Mouse (Mus musculus): ENCODE measurements around the gene Inpp5k.

The Inpp5k gene

DNA sequence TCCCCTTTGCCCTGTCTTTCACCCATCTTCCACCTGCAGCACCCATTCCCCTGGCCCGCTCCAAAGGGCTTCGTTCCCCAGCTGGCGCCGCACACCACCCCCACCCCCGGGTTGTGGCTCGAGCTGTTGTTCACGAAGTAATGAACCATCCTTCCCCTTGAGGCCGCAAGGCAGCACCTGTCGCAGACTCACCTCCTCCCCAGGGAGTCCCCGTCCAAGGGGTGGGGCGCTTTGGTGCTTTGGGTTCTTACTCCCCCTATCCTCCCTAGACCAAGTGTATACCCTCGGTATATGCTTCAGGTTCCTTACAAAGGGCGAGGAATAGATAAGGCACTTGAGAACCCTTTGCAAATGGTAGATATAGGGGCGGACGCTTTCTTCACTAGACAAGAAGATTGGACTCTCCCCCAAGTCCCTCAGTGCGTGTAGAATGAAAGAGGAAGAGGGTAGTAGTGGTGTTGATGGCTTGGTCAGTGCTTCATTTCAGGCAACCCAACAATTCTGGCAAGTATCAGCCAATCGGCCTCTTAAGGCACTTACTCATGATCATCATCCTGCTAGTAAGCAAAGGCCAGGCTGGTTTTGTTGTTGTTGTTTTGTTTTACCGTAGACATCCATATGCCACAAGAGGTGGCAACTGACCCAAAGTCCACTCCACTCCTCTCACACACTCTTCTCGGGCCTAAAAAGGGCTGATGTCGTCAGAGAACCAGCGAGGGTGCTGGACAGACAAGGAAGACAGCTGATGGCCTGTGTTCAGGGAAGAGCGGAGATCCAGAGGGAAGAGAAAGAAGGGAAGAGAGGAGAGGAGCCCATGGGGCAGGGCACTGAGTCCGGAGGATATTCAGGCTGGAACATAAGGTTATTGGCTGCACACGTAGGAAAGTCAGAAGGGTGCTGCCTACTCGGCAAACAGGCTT, 23.9 kb downstream of the Inpp5k start:
- DNase-seq (ENCODE audit: low spot score): no peak

DNA sequence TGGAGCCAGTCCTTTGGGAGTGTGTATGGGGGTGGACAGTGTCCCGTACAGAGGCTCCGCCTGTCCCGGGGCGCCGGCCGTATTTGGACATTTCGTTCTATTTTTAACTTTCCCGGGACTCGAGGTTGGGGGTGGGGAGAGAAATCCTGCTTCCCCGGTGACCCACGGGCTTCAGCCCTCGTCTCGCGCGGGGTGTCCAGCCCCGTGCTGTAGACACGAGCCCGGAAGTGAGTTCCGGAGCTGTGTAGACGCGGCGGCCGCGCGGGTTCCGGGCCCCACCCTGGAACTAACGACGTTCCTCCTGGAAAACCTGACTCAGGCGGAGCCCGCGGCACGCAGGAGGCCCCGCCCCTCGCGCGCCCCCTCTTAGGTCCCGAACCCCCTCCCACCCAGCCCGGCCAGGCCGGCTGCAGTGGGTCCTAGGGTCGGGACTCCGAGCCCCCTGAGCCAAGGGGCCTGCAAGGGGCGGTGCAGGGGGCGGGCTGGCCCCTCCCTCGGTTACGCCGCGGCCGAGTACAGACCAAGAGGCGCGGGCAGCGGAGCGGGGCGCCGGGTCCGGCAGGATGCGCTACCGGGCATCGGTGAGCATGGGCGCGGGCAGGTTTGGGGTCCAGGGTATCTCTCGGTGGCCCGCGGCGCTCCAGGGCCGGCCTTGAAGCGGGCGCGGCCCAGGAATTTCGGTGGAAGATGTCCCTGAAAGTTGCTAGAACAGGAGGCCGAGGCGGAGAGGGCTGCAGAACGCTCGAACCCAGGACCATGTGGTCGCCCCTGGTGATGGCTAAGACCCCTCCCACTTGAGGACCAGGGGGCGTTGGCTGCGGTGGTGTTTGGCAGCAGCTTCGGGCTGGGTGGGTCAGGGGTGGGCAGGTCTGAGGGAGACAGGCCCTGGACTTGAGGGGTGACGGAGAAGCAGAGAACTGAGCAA, 25.1 kb downstream of the Inpp5k start:
- peak; percentile 82 for DNase-seq (ENCODE audit: low spot score)

DNA sequence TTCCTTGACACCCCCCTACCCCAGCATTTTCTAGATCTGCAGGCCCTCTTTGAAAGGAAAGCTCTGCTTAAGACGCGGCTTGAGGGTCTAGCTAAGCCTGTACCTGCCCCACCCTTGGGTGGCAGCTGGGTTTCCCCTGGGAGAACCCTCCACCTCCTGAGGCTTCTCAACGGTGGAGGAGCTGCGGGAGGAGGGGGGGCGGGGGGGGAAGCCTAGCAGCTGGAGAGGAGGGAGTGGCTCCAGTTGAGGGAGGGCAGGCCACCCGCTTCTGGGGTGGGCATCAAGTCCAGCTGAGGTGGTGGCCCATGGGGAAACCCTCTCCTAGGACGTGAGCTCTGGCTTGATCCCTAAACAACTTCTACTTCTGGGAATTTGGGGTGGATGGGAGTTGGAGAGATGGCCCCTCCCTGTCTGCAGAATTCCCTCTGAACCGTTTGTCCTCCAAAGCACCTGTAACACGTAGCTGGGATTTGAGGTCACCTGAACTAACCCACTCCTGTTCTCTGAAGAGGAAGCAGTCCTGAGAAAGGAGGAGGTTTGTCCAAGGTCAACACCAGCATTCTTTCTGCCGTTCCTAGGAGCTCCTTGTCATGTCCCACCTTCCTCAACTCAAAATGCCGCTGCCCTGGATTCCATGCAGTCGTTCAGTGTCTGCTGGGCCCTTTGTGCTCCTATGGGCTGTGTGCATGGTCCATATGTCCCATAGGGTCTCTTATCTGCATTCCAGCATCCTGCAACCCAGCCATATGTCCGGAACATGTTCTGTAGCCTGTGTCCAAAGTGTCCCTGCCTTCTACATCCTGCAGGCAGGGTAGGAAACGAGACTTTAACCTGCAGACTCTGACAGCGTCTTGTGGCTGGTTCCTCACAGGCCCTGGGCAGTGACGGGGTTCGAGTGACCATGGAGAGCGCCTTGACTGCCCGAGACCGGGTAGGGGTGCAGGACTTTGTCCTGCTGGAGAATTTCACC, 26.1 kb downstream of the Inpp5k start:
- DNase-seq (ENCODE audit: low spot score): peak; percentile 8

DNA sequence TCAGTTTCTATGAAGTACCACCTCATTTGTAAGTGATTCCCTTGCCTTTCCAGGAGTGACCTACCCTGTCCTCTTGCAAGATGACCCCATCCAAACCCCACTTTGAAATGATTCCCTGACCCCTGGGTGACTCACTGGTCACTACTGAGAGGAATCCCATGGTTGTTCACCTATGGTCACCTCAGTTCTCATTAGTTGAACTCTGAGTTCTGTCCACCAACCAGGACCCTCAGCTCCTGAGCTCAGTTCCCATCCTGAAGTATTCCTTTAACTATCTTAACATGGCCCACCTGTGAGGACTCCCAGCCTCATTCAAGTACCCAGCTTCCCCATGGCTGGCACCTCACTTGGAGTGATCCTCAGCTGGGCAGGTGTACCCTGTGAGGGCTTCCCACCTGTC, 27.1 kb downstream of the Inpp5k start:
- no peak for DNase-seq (ENCODE audit: low spot score)

DNA sequence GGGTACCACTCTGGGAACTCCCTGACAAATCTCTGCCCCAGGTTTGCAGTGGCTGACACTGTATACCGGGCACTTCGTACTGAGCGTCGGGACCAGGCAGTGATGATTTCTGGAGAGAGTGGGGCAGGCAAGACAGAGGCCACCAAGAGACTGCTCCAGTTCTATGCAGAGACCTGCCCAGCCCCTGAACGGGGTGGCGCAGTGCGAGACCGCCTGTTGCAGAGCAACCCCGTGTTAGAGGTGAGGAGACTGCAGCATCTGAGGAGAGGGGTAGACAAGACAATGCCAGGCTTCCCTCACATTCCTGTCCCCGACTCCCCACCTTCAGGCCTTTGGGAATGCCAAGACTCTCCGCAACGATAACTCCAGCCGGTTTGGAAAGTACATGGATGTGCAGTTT, 27.5 kb downstream of the Inpp5k start:
- no peak for DNase-seq (ENCODE audit: low spot score)

DNA sequence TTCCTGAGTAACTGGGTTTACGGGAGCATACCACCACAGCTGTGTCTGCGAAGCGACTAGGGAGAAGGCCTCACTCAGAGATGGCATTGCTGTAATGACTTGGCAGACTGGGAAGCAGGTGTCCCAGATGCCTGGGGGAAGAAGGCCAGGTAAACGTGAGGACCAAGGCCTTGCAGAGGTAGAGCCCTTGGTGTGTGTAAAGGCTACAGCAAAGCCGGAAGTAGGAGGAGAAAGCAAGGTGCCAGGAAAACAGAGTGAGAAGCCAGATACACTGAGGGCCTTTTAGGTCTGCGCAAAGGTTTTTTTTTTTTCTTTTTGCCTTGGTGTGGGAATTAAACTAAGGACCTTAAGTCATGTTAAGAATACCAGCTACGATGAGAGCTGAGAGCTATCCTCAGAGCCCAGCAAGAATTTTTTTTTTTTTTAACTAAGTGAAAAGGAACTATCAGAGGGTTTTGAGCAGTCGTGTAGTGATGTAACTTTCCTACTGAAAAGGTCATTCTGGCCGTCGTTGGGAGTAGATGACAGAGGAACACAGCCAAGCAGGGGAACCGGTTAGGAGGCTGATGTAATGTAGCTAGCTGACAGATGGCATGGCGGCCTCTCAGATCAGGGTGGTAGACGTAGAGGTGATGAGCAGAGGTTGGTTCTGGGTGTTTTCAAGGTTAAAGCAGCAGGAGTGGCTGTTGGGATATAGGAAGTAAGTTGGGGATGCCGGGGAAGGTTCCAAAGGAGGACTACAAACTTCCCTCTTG, 28.4 kb downstream of the Inpp5k start:
- DNase-seq (ENCODE audit: low spot score): peak; percentile 5

DNA sequence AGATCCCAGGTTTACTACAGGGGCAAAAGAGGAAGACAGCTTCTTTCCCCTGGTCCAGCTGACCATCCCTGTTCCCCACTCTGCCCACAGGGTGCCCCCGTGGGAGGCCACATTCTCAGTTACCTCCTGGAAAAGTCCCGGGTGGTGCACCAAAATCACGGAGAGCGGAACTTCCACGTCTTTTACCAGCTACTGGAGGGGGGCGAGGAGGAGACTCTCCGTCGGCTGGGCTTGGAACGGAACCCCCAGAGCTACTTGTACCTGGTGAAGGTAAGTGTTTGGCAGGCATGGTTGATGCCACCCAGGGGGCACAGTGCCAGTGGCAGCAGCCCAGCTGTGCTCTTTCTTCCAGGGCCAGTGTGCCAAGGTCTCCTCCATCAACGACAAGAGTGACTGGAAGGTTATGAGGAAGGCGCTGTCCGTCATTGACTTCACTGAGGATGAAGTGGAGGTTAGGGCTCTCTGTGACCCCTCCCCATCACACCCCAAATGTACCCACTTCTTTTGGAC, 29.3 kb downstream of the Inpp5k start:
- DNase-seq (ENCODE audit: low spot score): no peak

DNA sequence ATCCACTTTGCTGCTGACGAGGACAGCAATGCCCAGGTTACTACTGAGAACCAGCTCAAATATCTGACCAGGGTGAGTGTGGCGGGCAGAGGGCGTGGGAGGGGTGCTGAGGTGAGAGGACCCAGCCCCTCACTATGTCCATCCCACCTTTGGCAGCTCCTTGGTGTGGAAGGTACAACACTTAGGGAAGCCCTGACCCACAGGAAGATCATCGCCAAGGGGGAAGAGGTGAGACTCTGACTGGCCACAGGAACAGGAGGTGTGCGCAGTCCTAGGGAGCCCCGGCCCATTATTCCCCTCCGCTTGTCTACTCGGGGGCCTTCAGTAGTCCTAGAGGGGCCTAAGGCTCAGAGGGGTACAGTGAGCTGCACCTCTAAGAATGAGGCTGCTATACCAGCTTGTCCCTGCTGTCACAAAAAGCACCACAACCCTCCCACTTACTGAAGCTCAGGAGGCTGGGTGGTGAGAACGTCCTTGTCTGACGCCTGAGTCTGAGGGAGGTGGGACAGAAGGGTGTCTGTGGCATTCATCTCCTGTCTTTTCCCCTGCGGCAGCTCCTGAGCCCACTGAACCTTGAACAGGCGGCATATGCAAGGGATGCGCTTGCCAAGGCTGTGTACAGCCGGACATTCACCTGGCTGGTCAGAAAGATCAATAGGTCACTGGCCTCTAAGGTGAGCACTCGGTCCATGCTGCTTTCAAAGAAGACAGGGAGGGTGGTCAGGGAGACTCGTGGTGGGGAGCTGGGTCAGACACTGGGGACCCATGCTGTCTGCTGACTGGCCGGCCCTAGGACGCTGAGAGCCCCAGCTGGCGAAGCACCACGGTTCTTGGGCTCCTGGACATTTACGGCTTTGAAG, 30.4 kb downstream of the Inpp5k start:
- DNase-seq (ENCODE audit: low spot score): peak; percentile 5

DNA sequence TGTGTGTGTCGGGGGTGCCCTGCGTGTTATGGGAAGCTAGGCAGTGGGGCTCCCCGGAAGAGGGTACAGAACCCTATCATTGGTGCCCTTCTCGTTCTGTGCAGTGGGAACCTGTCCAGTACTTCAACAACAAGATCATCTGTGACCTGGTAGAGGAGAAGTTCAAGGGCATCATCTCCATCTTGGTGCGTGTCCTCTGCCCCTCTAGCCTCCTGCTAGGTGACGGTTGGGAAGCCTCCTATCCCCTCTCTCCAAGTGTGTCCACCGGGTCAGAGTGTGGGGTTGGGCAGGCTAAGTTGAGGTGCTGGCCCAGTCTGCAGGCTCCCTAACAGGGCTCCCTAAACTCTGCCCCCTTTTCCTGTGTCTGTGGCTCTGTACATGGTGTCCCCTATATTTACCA, 31.3 kb downstream of the Inpp5k start:
- no peak for DNase-seq (ENCODE audit: low spot score)

DNA sequence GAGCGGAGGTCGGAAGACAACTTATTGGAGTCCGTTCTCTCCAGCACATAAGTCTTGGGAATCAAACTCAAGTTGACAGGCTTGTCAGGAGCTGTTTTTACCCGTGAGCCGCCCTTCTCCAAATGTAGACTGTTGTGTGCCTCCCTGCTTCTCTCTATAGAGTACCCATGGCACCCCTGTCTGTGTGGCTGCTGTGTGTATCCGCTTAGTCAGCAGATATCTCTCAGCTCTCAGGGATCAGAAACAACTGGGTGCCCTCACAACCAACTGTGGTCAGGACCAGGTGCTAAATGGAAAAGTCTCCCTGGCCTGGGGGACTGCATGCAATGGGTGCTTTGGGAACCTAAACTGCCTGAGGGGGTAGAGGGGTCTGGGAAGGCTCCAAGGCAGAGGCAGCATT, 35.5 kb downstream of the Inpp5k start:
- no peak for DNase-seq (ENCODE audit: low spot score)

DNA sequence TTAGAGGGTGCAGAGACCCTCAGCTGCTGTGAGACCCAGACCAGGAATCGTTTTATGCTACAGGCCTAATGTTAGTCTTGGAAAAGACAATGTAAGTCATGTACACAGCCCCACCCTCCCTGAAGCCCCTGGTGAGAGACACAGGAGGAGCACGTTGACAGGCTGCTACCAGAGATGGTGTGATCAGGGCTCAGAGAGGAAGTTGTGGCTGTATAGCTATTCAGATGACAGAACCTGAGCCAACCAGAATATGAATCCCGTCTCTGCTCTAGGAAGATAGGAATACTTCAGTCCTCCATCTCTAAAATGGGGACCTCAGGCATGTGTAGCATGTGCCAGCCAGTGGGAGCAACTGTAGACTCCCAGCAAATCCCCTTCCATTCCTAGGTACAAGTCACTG, 37.8 kb downstream of the Inpp5k start:
- DNase-seq (ENCODE audit: low spot score): no peak

DNA sequence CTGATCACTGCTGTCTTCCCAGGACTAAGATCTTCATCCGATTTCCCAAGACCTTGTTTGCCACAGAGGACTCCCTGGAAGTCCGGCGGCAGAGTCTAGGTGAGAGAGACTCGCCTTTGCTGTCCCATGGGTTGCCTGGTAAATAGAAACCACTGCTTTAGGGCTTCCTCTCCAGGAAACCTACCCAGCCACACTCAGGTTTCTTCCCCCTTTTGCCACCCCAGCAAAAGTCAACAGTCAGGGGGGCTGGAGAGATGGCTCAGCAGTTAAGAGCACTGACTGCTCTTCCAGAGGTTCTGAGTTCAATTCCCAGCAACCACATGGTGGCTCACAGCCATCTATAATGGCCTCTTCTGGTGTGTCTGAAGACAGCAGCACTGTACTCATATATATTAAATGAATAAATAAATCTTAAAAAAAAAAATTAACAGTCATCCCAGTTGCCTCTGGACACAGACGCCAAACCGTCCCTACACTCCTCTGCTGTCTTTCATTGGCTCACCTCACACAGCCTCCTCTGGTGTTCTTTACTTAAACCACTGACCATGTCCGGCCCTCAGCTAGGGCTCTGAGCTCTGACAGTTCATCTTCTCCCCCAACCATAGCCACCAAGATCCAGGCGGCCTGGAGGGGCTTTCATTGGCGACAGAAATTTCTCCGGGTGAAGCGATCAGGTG, 38.5 kb downstream of the Inpp5k start:
- DNase-seq (ENCODE audit: low spot score): no peak

DNA sequence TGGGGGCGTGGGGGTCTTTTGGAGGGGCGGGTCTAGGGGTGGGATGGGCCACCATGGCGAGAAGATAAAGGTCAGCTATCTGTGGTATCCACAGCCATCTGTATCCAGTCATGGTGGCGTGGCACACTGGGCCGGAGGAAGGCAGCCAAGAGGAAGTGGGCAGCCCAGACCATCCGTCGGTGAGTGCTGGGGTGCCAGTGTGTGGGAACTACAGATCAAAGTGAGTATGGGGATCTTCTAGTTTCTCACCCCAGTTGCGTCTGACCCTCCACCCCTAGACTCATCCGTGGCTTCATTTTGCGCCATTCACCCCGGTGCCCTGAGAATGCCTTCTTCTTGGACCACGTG, 39.0 kb downstream of the Inpp5k start:
- DNase-seq (ENCODE audit: low spot score): no peak

DNA sequence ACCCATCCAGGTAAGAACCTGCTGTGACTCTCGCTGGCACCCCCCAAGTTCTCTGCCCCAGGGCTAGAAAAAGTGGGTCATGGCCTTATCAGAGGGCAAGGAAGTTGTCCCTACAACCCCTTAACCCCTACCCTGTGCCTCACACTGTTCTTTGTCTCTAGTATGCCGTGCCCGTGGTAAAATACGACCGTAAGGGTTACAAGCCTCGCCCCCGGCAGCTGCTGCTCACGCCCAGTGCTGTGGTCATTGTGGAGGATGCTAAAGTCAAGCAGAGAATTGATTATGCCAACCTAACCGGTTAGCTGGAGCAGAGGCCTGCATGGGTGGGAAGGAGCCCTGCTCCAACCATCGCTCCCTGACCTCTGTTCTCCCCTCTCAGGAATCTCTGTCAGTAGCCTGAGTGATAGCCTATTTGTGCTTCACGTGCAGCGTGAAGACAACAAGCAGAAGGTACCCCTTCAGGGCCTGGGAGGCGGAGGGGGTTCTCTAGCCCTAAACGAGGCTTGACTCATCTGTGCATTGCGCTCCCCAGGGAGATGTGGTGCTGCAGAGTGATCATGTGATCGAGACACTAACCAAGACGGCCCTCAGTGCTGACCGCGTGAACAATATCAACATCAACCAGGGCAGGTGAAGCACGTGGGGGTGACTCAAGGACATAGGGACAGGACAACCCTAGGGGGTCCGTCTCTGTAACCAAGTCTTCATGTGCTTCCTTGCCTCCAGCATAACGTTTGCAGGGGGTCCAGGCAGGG, 40.8 kb downstream of the Inpp5k start:
- DNase-seq (ENCODE audit: low spot score): no peak

DNA sequence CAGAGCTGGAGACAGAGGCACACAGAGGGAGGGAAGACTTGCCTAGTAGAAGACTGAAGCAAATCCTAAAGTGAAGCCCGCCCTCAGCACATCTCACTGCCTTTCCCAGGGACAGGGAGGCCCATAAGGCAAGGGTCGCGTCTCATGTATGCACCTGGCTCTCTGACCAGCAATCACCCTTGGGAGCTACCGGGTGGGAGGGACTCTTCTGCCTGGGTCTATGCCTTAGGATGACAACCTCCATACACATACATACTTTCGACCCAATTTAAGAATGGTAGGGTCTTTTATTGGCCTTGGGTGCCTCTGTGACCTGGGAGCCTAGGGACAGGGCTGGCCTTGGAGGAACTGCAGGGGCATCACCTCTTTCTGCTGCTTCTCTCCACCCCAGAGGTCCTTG, 42.6 kb downstream of the Inpp5k start:
- DNase-seq (ENCODE audit: low spot score): no peak

DNA sequence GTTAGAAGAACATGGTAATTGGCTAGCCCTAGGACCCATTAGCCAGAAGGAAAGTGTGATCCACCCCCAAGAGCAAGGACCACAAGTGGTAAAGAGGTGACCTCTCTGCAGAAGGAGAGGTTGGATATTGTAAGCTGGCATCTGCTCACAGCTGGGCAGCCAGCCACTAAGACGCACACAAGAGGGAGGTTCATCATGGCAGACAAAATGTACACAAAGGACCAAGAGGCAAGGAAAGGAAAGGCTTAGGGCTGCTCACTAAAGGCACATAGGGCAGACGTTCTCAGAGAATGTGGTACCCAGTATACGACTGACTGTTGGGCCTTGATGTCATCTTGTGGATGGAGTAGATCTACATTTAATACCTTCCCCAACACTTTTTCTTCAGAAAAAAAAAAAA, 44.1 kb downstream of the Inpp5k start:
- DNase-seq (ENCODE audit: low spot score): no peak

DNA sequence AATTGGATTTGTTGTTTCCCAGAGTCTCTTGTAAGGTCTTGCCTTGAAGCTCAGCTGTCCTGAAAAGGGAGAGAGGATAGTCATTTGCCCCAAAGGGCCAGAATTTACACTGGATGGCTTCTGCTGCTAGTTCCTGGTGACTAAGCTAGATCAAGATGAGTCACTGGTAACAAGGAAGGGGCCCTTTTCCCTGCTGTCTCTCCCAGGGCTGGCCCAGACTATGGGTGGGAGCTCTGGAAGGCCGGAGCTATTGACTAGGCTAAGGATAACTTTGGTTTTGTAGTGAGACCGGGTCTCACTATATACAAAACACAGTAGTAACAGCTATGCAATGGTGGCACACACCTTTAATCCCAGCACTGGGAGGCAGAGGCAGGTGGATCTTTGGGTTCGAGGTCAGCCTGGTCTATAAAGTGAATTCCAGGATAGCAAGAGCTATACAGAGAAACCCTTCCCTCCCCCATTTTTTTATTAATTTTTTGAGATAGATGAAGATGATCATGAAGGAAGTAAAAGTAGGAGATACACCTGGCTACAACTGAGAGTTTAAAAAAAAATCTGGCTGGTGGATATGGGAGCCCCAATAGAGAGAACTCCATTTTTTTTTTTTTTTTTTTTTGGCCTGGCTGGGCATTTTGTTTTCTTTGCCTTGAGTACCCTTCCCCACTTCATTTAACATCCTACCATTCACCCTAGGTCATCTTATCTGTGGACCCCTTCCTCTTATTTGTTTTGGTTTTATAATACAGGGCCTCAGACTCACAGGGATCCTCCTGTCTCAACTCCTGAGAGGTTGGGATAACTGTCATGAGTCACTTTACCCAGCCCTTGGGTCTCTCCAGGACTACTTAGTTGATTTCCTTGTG, 47.3 kb downstream of the Inpp5k start:
- no peak for DNase-seq (ENCODE audit: low spot score)
